Mouse (Mus musculus): ENCODE measurements around the gene Nop16. TPM values are rescaled to one million over a fixed set of nuclear protein-coding genes. Genes with fewer than 3 reads are reported as not detected.

The Nop16 gene
- polyA plus RNA-seq, 1 experiment from 2014 or later = 55.5 TPM

- H3K36me3 ChIP-seq = peaks cover 37% of the 10 kb centered on the region
- peak overlapping the region; percentile 29 for H3K4me2 ChIP-seq
- H3K9ac ChIP-seq = 0 out of 2 replicates have a peak overlapping the region, but pooled peaks have one; percentile 28
- H3K27ac ChIP-seq (ENCODE audit: poor library complexity, severe bottlenecking) = peak overlapping the region; percentile 71
- peaks cover 45% of the 10 kb centered on the region for H3K4me1 ChIP-seq (replicated peaks)
- 48% methylated on average over 8 of the region's 8 CpGs for WGBS
- H3K4me3 ChIP-seq = no peak overlapping the region
- H3K27me3 ChIP-seq (replicated peaks) = no peaks in the 10 kb centered on the region
- ATAC-seq (ENCODE audit: insufficient number of reproducible peaks, low FRiP score) = peak; percentile 33; the same call in 1 of the 2 replicates
- no peaks in the 10 kb centered on the region for H3K9me3 ChIP-seq (replicated peaks)
Observed at GRCm38 (mm10) chr13:54596107-54596690, 6.3 kb upstream of the Nop16 start.

- Histone ChIP-seq H3K27ac (ENCODE audit: poor library complexity, severe bottlenecking) (no peak overlapping the region), H3K36me3 (peaks cover 26% of the 10 kb centered on the region), H3K4me1 (replicated peaks) (peaks cover 53% of the 10 kb centered on the region), H3K27me3 (replicated peaks) (no peaks in the 10 kb centered on the region), H3K9ac (no peak overlapping the region), H3K4me3 (no peak overlapping the region), H3K9me3 (replicated peaks) (no peaks in the 10 kb centered on the region), H3K4me2 (no peak overlapping the region)
- ATAC-seq (ENCODE audit: insufficient number of reproducible peaks, low FRiP score) = no peak
- 90% methylated on average over 11 of the region's 11 CpGs for WGBS
Observed at GRCm38 (mm10) chr13:54593617-54594016, 3.7 kb upstream of the Nop16 start.

- Histone ChIP-seq H3K36me3 (peaks cover 31% of the 10 kb centered on the region), H3K9ac (peak overlapping the region; percentile 1; the same call in 1 of the 2 replicates), H3K4me1 (replicated peaks) (peaks cover 38% of the 10 kb centered on the region), H3K9me3 (replicated peaks) (no peaks in the 10 kb centered on the region), H3K4me2 (peak overlapping the region; percentile 89), H3K4me3 (no peak overlapping the region), H3K27me3 (replicated peaks) (no peaks in the 10 kb centered on the region), H3K27ac (ENCODE audit: poor library complexity, severe bottlenecking) (no peak overlapping the region)
- ATAC-seq (ENCODE audit: insufficient number of reproducible peaks, low FRiP score) = no peak
- 87% methylated on average over 8 of the region's 8 CpGs for WGBS
Observed at GRCm38 (mm10) chr13:54591776-54592356, 2.0 kb upstream of the Nop16 start.

DNA sequence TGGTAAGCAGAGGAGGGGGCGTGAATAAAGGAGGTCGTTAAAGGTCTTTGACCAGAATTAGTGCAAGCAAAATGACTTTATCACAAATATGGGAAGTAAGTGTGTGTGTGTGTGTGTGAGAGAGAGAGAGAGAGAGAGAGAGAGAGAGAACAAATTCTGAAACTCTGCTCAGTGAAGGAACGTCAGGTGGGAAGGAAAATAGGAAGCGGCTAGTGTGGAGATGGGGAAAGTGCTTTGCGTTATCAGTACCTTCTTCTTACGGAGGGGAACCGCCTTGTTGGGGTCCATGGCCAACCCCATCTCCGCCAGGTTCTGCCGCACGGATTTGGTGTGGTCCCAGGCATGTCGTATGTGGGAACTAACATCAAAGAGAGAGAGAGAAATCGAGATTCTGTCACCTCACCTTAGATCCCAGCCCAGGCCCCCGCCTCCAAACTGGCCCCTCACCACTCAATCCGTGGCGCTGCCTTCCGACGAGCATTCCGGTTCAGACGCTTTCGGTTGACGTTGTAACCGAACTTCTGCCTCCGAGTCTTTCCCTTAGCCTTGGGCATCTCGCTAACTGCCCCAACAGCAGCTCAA lies 385 bp downstream of the Nop16 start:
- peaks cover 45% of the 10 kb centered on the region for H3K36me3 ChIP-seq
- WGBS = under 1% methylated on average over 24 of the region's 24 CpGs
- 0 out of 2 replicates have a peak, but pooled peaks have one; percentile 7 for ATAC-seq (ENCODE audit: insufficient number of reproducible peaks, low FRiP score)

DNA sequence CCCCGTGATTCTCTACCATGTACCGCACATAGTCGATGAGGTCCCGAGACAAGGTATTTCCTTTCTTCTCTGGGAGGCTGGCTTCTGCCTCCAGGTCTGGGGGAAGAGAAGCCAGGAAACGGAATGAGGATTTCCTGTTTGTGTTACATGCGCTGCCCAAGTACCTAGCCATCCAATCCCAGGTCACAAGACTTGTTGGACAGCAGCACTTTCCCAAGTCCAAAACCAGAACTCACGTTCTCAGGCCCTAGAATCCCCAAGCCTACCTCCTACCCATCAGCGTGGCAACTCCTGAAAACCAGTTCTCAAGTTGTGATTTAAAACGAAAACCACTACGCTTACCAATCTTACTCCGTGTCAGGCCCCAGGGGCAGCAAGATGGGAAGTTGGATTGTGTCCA lies 4.1 kb downstream of the Nop16 start:
- Histone ChIP-seq H3K36me3 (peaks cover 72% of the 10 kb centered on the region), H3K27ac (ENCODE audit: poor library complexity, severe bottlenecking) (no peak overlapping the region), H3K4me3 (no peak overlapping the region), H3K9me3 (replicated peaks) (no peaks in the 10 kb centered on the region), H3K27me3 (replicated peaks) (no peaks in the 10 kb centered on the region), H3K9ac (no peak overlapping the region), H3K4me1 (replicated peaks) (peaks cover 7% of the 10 kb centered on the region; the same call in 1 of the 2 replicates), H3K4me2 (no peak overlapping the region)
- no peak for ATAC-seq (ENCODE audit: insufficient number of reproducible peaks, low FRiP score)
- WGBS = 76% methylated on average over 11 of the region's 11 CpGs

More for the DNA sequence above, 385 bp downstream of the Nop16 start:
- Histone ChIP-seq H3K4me3 (peak overlapping the region; percentile 89), H3K9ac (peak overlapping the region; percentile 90), H3K4me1 (replicated peaks) (peaks cover 17% of the 10 kb centered on the region), H3K4me2 (peak overlapping the region; percentile 80), H3K27ac (ENCODE audit: poor library complexity, severe bottlenecking) (no peak overlapping the region), H3K9me3 (replicated peaks) (no peaks in the 10 kb centered on the region), H3K27me3 (replicated peaks) (no peaks in the 10 kb centered on the region)

DNA sequence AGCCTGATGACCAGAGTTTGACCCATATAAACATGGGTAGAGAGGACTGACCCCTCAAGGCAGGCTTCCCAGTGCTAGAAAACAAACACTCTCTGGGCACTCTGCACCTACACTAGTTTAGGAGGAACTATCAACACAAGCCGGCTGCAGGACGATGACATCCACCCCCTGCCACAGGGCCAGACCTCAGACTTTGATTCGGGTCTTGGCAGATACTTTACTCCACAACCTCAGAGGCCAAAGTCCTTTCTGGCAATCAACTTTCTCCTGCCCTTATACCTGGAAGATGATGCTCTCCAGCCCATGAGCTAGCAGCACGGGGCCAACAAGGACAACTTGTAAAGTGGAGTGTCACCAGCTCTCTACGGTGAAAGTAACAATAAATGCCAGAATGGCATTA lies 7.0 kb downstream of the Nop16 start:
- no peak overlapping the region for H3K4me2 ChIP-seq
- H3K27ac ChIP-seq (ENCODE audit: poor library complexity, severe bottlenecking) = no peak overlapping the region
- no peaks in the 10 kb centered on the region for H3K9me3 ChIP-seq (replicated peaks)
- no peaks in the 10 kb centered on the region for H3K27me3 ChIP-seq (replicated peaks)
- ATAC-seq (ENCODE audit: insufficient number of reproducible peaks, low FRiP score) = no peak
- 88% methylated on average over 5 of the region's 5 CpGs for WGBS
- H3K4me3 ChIP-seq = no peak overlapping the region
- peaks cover 7% of the 10 kb centered on the region; the same call in 1 of the 2 replicates for H3K4me1 ChIP-seq (replicated peaks)
- H3K36me3 ChIP-seq = peaks cover 93% of the 10 kb centered on the region
- H3K9ac ChIP-seq = no peak overlapping the region

DNA sequence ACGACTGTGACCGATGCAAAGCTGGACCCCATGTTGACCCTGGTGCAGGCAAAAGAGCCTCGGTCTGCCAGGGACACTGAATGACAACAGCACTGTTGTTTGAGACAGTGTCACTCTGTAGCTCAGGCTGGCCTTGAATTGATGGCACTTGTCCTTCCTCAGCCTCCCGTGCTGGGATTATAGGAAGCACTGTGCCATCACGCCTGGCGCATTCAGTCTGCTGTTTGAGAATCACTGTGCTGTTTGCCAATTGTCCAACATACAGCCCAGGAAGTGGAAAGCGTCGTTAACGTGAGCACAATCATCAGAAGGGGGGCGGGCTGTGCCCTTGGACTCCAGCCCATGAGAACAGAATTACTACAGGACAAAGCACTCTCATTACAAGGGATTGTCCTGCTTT lies 7.8 kb downstream of the Nop16 start:
- 79% methylated on average over 10 of the region's 10 CpGs for WGBS
- no peak for ATAC-seq (ENCODE audit: insufficient number of reproducible peaks, low FRiP score)
- Histone ChIP-seq H3K27me3 (replicated peaks) (no peaks in the 10 kb centered on the region), H3K9ac (no peak overlapping the region), H3K36me3 (peaks cover 96% of the 10 kb centered on the region), H3K9me3 (replicated peaks) (no peaks in the 10 kb centered on the region), H3K4me2 (no peak overlapping the region), H3K27ac (ENCODE audit: poor library complexity, severe bottlenecking) (no peak overlapping the region), H3K4me1 (replicated peaks) (peaks cover 7% of the 10 kb centered on the region; the same call in 1 of the 2 replicates), H3K4me3 (no peak overlapping the region)

DNA sequence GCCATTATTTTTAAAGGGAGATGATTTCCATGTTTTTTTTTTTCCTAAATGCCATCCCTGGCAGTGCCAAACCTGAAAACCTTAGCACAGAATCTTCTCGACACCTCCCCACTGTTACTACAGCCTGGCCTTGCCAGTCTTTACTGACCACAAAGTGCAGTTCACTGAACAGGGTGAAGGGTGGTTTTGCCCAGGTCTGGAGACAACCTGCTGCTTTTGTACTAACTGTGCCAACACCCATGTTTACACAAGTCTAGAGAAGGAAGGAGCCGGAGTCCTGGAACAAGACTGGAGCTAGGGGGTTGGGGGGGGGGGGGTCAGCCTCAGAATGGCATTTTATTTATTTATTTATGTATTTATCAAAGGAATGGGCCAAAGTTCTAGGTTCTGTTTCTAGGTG lies 8.5 kb downstream of the Nop16 start:
- no peak for ATAC-seq (ENCODE audit: insufficient number of reproducible peaks, low FRiP score)
- WGBS = 71% methylated on average over 2 of the region's 2 CpGs
- H3K36me3 ChIP-seq = peaks cover 99% of the 10 kb centered on the region
- H3K27me3 ChIP-seq (replicated peaks) = no peaks in the 10 kb centered on the region
- peaks cover 8% of the 10 kb centered on the region; the same call in 1 of the 2 replicates for H3K4me1 ChIP-seq (replicated peaks)
- no peak overlapping the region for H3K27ac ChIP-seq (ENCODE audit: poor library complexity, severe bottlenecking)
- H3K9ac ChIP-seq = no peak overlapping the region
- H3K4me3 ChIP-seq = no peak overlapping the region
- H3K4me2 ChIP-seq = no peak overlapping the region
- H3K9me3 ChIP-seq (replicated peaks) = no peaks in the 10 kb centered on the region

GRCm38 (mm10) chr13:54577652-54578507 lies 12.0 kb downstream of the Nop16 start:
- Histone ChIP-seq H3K27ac (ENCODE audit: poor library complexity, severe bottlenecking) (no peak overlapping the region), H3K4me2 (no peak overlapping the region), H3K9ac (no peak overlapping the region), H3K36me3 (peaks cover 67% of the 10 kb centered on the region), H3K4me3 (no peak overlapping the region), H3K9me3 (replicated peaks) (no peaks in the 10 kb centered on the region), H3K4me1 (replicated peaks) (peaks cover 22% of the 10 kb centered on the region), H3K27me3 (replicated peaks) (no peaks in the 10 kb centered on the region)
- no peak for ATAC-seq (ENCODE audit: insufficient number of reproducible peaks, low FRiP score)
- 76% methylated on average over 21 of the region's 21 CpGs for WGBS

DNA sequence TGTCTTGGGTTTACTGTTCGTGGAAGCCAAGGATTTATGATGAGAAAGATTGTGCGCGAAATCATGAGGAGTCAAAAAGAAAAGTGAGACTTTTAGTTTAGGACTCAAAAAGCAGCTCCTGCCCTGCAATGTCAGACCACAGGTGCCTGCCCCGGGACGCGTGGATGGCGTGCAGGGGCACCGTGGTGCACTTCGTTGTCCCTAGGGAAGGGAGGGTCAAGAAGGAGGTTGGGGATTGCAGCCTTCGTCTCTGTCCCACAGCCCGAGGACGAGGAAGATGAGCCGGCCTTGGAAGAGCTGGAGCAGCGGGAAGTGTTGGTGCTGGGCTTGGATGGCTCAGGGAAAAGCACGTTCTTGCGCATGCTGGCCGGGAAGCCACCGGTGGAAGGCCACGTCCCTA lies 14.4 kb downstream of the Nop16 start:
- Histone ChIP-seq H3K4me3 (peak overlapping the region; percentile 72), H3K27me3 (replicated peaks) (no peaks in the 10 kb centered on the region), H3K27ac (ENCODE audit: poor library complexity, severe bottlenecking) (peak overlapping the region; percentile 58; the same call in 1 of the 2 replicates), H3K4me2 (peak overlapping the region; percentile 91), H3K4me1 (replicated peaks) (peaks cover 28% of the 10 kb centered on the region), H3K9me3 (replicated peaks) (no peaks in the 10 kb centered on the region), H3K9ac (peak overlapping the region; percentile 89), H3K36me3 (peaks cover 43% of the 10 kb centered on the region)
- 2% methylated on average over 19 of the region's 19 CpGs for WGBS
- ATAC-seq (ENCODE audit: insufficient number of reproducible peaks, low FRiP score) = no peak
